Mouse (Mus musculus) ES-Bruce4 (cell line): ENCODE results near the gene Tbc1d1.

Source experiments
- CTCF ChIP-seq: IDR thresholded peaks from one replicate; pipeline ENCODE4 v1.8.1; 2011; ENCODE audit warnings: low read depth, low read length
- EP300 ChIP-seq: IDR thresholded peaks from 2 replicates; pipeline ENCODE4 v1.6.1; 2011; ENCODE audit warnings: low read depth, low read length; ENCODE audit not compliant: insufficient read depth

DNA sequence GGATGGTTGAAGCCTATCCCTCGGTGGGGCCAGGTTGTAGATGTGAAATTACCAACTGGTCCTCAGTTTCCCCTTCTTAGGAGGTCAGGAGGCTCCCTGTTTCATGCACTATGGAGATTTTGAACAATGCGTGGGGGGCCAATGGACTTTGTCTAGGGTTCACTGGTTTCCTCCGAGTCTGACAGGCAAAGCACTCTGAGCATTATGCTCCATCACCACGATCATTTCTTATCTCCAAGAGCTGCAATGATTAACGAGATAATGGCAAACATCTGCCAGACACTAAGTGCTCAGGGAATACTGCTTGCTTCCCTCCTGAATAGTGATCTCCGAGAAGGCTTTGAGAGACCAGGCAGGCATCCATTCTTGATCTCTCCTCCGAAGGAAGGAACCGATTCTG, 61.2 kb downstream of the Tbc1d1 start:
- TF ChIP-seq CTCF (no peak), EP300 (no peak)
